Comparison of ENCODE assay signal across 32 mouse cellular contexts in genomic region chr2:124903556-124903955, GRCm38 (mm10).
DNase-seq lines count a peak whose midpoint lies in the region; ATAC-seq and TF ChIP-seq lines count a peak whose summit lies in the region.
"Had no signal": no experiment of that assay in that cellular context is flagged by ENCODE, and none has a peak within 500 bp of the region (broad histone marks: within the 10 kb centered on the region; RNA-seq: fewer than 3 reads in every experiment).

No protein-coding gene starts in this region.

- 55% methylated on average over 4 of the region's 4 CpGs for WGBS in embryonic facial prominence, embryonic 15.5 days
- 51% methylated on average over 4 of the region's 4 CpGs for WGBS in lung, postnatal 0 days
- 93% methylated on average over 4 of the region's 4 CpGs for WGBS in limb, embryonic 10.5 days

- no peaks in the 10 kb centered on the region for H3K27me3 ChIP-seq in embryonic facial prominence, embryonic 15.5 days
- H3K27me3 ChIP-seq in lung, postnatal 0 days (replicated peaks; ENCODE audit: insufficient read depth, low read length) = no peaks in the 10 kb centered on the region
- H3K27me3 ChIP-seq in limb, embryonic 10.5 days (ENCODE audit: low read depth, poor library complexity, severe bottlenecking) = no peaks in the 10 kb centered on the region
- H3K27me3 ChIP-seq: CH12.LX; embryonic facial prominence, embryonic 13.5 days; forebrain, embryonic 13.5 days; hindbrain, embryonic 12.5 days; intestine, embryonic 15.5 days; limb, embryonic 13.5 days; neural tube, embryonic 12.5 days had no signal

- H3K4me2 ChIP-seq in embryonic facial prominence, embryonic 15.5 days (replicated peaks) = no peak overlapping the region
- H3K4me2 ChIP-seq in lung, postnatal 0 days (replicated peaks; ENCODE audit: low read depth, low read length) = no peak overlapping the region
- H3K4me2 ChIP-seq: embryonic facial prominence, embryonic 13.5 days; forebrain, embryonic 13.5 days; heart, embryonic 11.5 days; hindbrain, embryonic 12.5 days; intestine, embryonic 15.5 days; limb, embryonic 13.5 days; liver, embryonic 11.5 days; neural tube, embryonic 12.5 days had no signal

- H3K4me3 ChIP-seq in embryonic facial prominence, embryonic 15.5 days (replicated peaks) = no peak overlapping the region
- H3K4me3 ChIP-seq in lung, postnatal 0 days (ENCODE audit: low read depth, low read length) = no peak overlapping the region
- H3K4me3 ChIP-seq in limb, embryonic 10.5 days = no peak overlapping the region
- H3K4me3 ChIP-seq: embryonic facial prominence, embryonic 13.5 days; forebrain, embryonic 13.5 days; hindbrain, embryonic 12.5 days; intestine, embryonic 15.5 days; limb, embryonic 13.5 days; midbrain, embryonic 10.5 days; neural tube, embryonic 12.5 days had no signal

- intact Hi-C loops in left cerebral cortex, postnatal 25 days (cut with DNase I) = no loop called here

- ATAC-seq in embryonic facial prominence, embryonic 15.5 days (ENCODE audit: insufficient number of reproducible peaks, low FRiP score, low TSS enrichment, low read depth) = peak; percentile 34; the same call in 1 of the 2 replicates
- ATAC-seq in lung, postnatal 0 days = no peak
- ATAC-seq: forebrain, embryonic 13.5 days; hindbrain, postnatal 0 days; intestine, embryonic 15.5 days; midbrain, embryonic 16.5 days had no signal

- TF ChIP-seq CTCF in lung, postnatal 0 days (IDR thresholded peaks at IDR 0.05) = no peak

- H3K9me3 ChIP-seq in embryonic facial prominence, embryonic 15.5 days (replicated peaks) = no peaks in the 10 kb centered on the region
- no peaks in the 10 kb centered on the region for H3K9me3 ChIP-seq in lung, postnatal 0 days (ENCODE audit: low read length)
- H3K9me3 ChIP-seq in limb, embryonic 10.5 days (replicated peaks) = no peaks in the 10 kb centered on the region
- H3K9me3 ChIP-seq: embryonic facial prominence, embryonic 13.5 days; forebrain, embryonic 13.5 days; hindbrain, embryonic 12.5 days; intestine, embryonic 15.5 days; limb, embryonic 13.5 days; midbrain, embryonic 10.5 days; neural tube, embryonic 12.5 days had no signal

- TF ChIP-seq EP300 in lung, postnatal 0 days (IDR thresholded peaks at IDR 0.05) = no peak

- DNase-seq in heart, adult 11 months = peak; percentile 89
- no peak for DNase-seq in heart, adult 8-10 months (ENCODE audit: low spot score)
- DNase-seq in lung, postnatal 0 days (ENCODE audit: low spot score) = peak; percentile 55
- DNase-seq in MN1 (ENCODE audit: low spot score) = no peak
- no peak for DNase-seq in limb, embryonic 10.5 days (ENCODE audit: low spot score)
- DNase-seq in left cerebral cortex, postnatal 25 days (ENCODE audit: low spot score in 2 of 2) = no peak
- DNase-seq: adrenal gland, postnatal 14 days; cerebellum, adult 11 months; cerebellum, adult 9-11 months; embryo, embryonic 11 days; gastrocnemius, postnatal 14 days; heart, postnatal 36 days; kidney, adult 2 months; kidney, postnatal 4 days; layer of hippocampus, postnatal 36 days; right cerebral cortex, adult 18-20 months; spleen, adult 18-20 months; thymus, postnatal 36 days had no signal

- H3K27ac ChIP-seq in embryonic facial prominence, embryonic 15.5 days (replicated peaks) = no peak overlapping the region
- H3K27ac ChIP-seq in lung, postnatal 0 days (ENCODE audit: low read length) = no peak overlapping the region
- no peak overlapping the region for H3K27ac ChIP-seq in limb, embryonic 10.5 days
- H3K27ac ChIP-seq: embryonic facial prominence, embryonic 13.5 days; forebrain, embryonic 13.5 days; hindbrain, embryonic 12.5 days; hindbrain, postnatal 0 days; intestine, embryonic 15.5 days; kidney, postnatal 0 days; limb, embryonic 13.5 days; midbrain, embryonic 10.5 days; neural tube, embryonic 12.5 days had no signal

- H3K4me1 ChIP-seq in embryonic facial prominence, embryonic 15.5 days = 0 out of 2 replicates have a peak, but pooled peaks cover 4% of the 10 kb centered on the region
- H3K4me1 ChIP-seq in lung, postnatal 0 days (ENCODE audit: insufficient read depth, low read depth, low read length) = no peaks in the 10 kb centered on the region
- H3K4me1 ChIP-seq in limb, embryonic 10.5 days = no peaks in the 10 kb centered on the region
- H3K4me1 ChIP-seq: embryonic facial prominence, embryonic 13.5 days; forebrain, embryonic 13.5 days; hindbrain, embryonic 12.5 days; intestine, embryonic 15.5 days; limb, embryonic 13.5 days; midbrain, embryonic 10.5 days; neural tube, embryonic 12.5 days had no signal

- no peaks in the 10 kb centered on the region for H3K36me3 ChIP-seq in embryonic facial prominence, embryonic 15.5 days
- H3K36me3 ChIP-seq in lung, postnatal 0 days (ENCODE audit: insufficient read depth, low read length) = no peaks in the 10 kb centered on the region
- H3K36me3 ChIP-seq in limb, embryonic 10.5 days = no peaks in the 10 kb centered on the region
- H3K36me3 ChIP-seq: embryonic facial prominence, embryonic 13.5 days; hindbrain, embryonic 12.5 days; intestine, embryonic 15.5 days; limb, embryonic 13.5 days; midbrain, embryonic 10.5 days; neural tube, embryonic 12.5 days had no signal

- no peak overlapping the region for H3K9ac ChIP-seq in embryonic facial prominence, embryonic 15.5 days
- no peak overlapping the region for H3K9ac ChIP-seq in lung, postnatal 0 days (replicated peaks; ENCODE audit: low read depth)
- H3K9ac ChIP-seq: embryonic facial prominence, embryonic 13.5 days; forebrain, embryonic 13.5 days; hindbrain, embryonic 12.5 days; intestine, embryonic 15.5 days; limb, embryonic 13.5 days; neural tube, embryonic 12.5 days had no signal

Comparison
In these comparisons a context has a peak if more than half of its experiments do, and no peak if none do; other contexts are left out.
1. DNase-seq: peak in heart, adult 11 months (single experiment) and lung, postnatal 0 days (single experiment); none in heart, adult 8-10 months (single experiment), MN1 (single experiment), limb, embryonic 10.5 days (single experiment) and left cerebral cortex, postnatal 25 days (0 of 2).